ENCODE assay signal across 38 mouse cellular contexts in genomic region chr2:173672328-173672896, GRCm38 (mm10). TPM values are rescaled to one million over a fixed set of nuclear protein-coding genes. Genes with fewer than 3 reads are reported as not detected.
DNase-seq lines count a peak whose midpoint lies in the region; ATAC-seq and TF ChIP-seq lines count a peak whose summit lies in the region.
"Had no signal": no experiment of that assay in that cellular context is flagged by ENCODE, and none has a peak within 500 bp of the region (broad histone marks: within the 10 kb centered on the region; RNA-seq: fewer than 3 reads in every experiment).

No protein-coding gene starts in this region.

- H3K9me3 ChIP-seq in forebrain, embryonic 16.5 days (ENCODE audit: control insufficient read depth, low read length) = no peaks in the 10 kb centered on the region
- H3K9me3 ChIP-seq in forebrain, embryonic 10.5 days = no peaks in the 10 kb centered on the region
- H3K9me3 ChIP-seq: G1E; hindbrain, embryonic 12.5 days; limb, embryonic 10.5 days; limb, embryonic 15.5 days; liver, embryonic 13.5 days; midbrain, embryonic 12.5 days had no signal

- TF ChIP-seq POLR2A in brain, embryonic 14.5 days (IDR thresholded peaks at IDR 0.05; ENCODE audit: borderline replicate concordance, extremely low read depth, insufficient read depth, insufficient read length, poor library complexity, severe bottlenecking) = no peak

- H3K4me1 ChIP-seq in forebrain, embryonic 16.5 days (replicated peaks; ENCODE audit: control insufficient read depth, insufficient read depth, low read length) = peaks cover 14% of the 10 kb centered on the region
- H3K4me1 ChIP-seq in forebrain, embryonic 10.5 days = peaks cover 6% of the 10 kb centered on the region; the same call in 1 of the 2 replicates
- H3K4me1 ChIP-seq: limb, embryonic 10.5 days had no signal

- no peak overlapping the region for H3K4me3 ChIP-seq in forebrain, embryonic 16.5 days (replicated peaks; ENCODE audit: low read length)
- no peak overlapping the region for H3K4me3 ChIP-seq in forebrain, embryonic 10.5 days
- H3K4me3 ChIP-seq: hindbrain, embryonic 12.5 days; limb, embryonic 10.5 days; limb, embryonic 15.5 days; liver, embryonic 13.5 days; midbrain, embryonic 12.5 days had no signal

- ATAC-seq in forebrain, embryonic 16.5 days = peak; percentile 58; the same call in 1 of the 2 replicates
- ATAC-seq in megakaryocyte progenitor cell, adult 5-6 weeks (replicated peaks; ENCODE audit: poor library complexity) = peak; percentile 37
- ATAC-seq: hindbrain, postnatal 0 days had no signal

- no peak for DNase-seq in forebrain, embryonic 10.5 days (ENCODE audit: extremely low spot score, low spot score)
- peak; percentile 27 for DNase-seq in CD4-positive, CD25-positive, alpha-beta regulatory T cell, adult 2 months (ENCODE audit: low read depth, low spot score)
- DNase-seq in brain, embryonic 14.5 days (ENCODE audit: low read depth) = peak; percentile 50
- DNase-seq in retina, postnatal 1 day = no peak
- DNase-seq in ovary, postnatal 36 days (ENCODE audit: low spot score) = no peak
- DNase-seq in natural killer cell, adult 2 months (ENCODE audit: low spot score in 2 of 2) = no peak
- DNase-seq: adrenal gland, postnatal 25 days; cerebellum, adult 18-20 months; cerebellum, postnatal 14 days; gastrocnemius, postnatal 25 days; heart, adult 18-20 months; heart, postnatal 36 days; kidney, adult 11 months; kidney, postnatal 14 days; layer of hippocampus, adult 9-11 months; liver, embryonic 13.5 days; lung, adult 18-20 months; lung, postnatal 10 days; right cerebral cortex, postnatal 4 days; thymus, adult 18-20 months; thymus, postnatal 25 days had no signal

- no peaks in the 10 kb centered on the region for H3K27me3 ChIP-seq in forebrain, embryonic 16.5 days (replicated peaks; ENCODE audit: control insufficient read depth, insufficient read depth, low read length)
- H3K27me3 ChIP-seq in forebrain, embryonic 10.5 days (ENCODE audit: poor library complexity, severe bottlenecking) = no peaks in the 10 kb centered on the region
- H3K27me3 ChIP-seq: hindbrain, embryonic 12.5 days; limb, embryonic 15.5 days; liver, embryonic 13.5 days; midbrain, embryonic 12.5 days had no signal

- H3K4me2 ChIP-seq in forebrain, embryonic 16.5 days (ENCODE audit: low read length) = no peak overlapping the region
- H3K4me2 ChIP-seq: heart, embryonic 11.5 days; hindbrain, embryonic 12.5 days; limb, embryonic 15.5 days; liver, embryonic 13.5 days; midbrain, embryonic 12.5 days had no signal

- no peak for TF ChIP-seq CTCF in brain, embryonic 14.5 days (IDR thresholded peaks at IDR 0.05; ENCODE audit: borderline replicate concordance, extremely low read depth, insufficient read depth, insufficient read length)

- no peak overlapping the region for H3K9ac ChIP-seq in forebrain, embryonic 16.5 days (replicated peaks; ENCODE audit: low read depth, low read length)
- H3K9ac ChIP-seq: hindbrain, embryonic 12.5 days; limb, embryonic 15.5 days; liver, embryonic 13.5 days; midbrain, embryonic 12.5 days had no signal

- WGBS in forebrain, embryonic 16.5 days = 39% methylated on average over 2 of the region's 2 CpGs
- WGBS in forebrain, embryonic 10.5 days = 81% methylated on average over 2 of the region's 2 CpGs

- no peaks in the 10 kb centered on the region for H3K36me3 ChIP-seq in forebrain, embryonic 16.5 days (ENCODE audit: control insufficient read depth, insufficient read depth)
- H3K36me3 ChIP-seq in forebrain, embryonic 10.5 days (replicated peaks) = peaks cover 49% of the 10 kb centered on the region
- H3K36me3 ChIP-seq: hindbrain, embryonic 12.5 days had no signal

- no peak overlapping the region for H3K27ac ChIP-seq in forebrain, embryonic 16.5 days (ENCODE audit: low read length)
- no peak overlapping the region for H3K27ac ChIP-seq in forebrain, embryonic 10.5 days
- H3K27ac ChIP-seq: hindbrain, embryonic 12.5 days; hindbrain, postnatal 0 days; limb, embryonic 10.5 days; limb, embryonic 15.5 days; midbrain, embryonic 12.5 days; stomach, postnatal 0 days had no signal

RNA-seq across cellular contexts. Expression of gene Rab22a, which starts 12.9 kb away (rescaled TPM):
- polyA plus RNA-seq in forebrain, embryonic 16.5 days (2015; fragmentation: Nextera tagmentation; extraction: Ambion mirVana) = 35.0 and 37.5 TPM in 2 replicates
- 23.0 and 25.2 TPM in 2 replicates for polyA plus RNA-seq in forebrain, embryonic 10.5 days (2016; fragmentation: Nextera tagmentation; extraction: Ambion mirVana)
- polyA plus RNA-seq in brain, embryonic 14.5 days (2012; rRNA removed) = 13.8 and 17.0 TPM in 2 replicates
- 9.9 and 10.2 TPM in 2 replicates for total RNA-seq in megakaryocyte progenitor cell, adult 5-6 weeks (2015)
- 6.8 and 7.3 TPM in 2 replicates for total RNA-seq in megakaryocyte progenitor cell, adult 5-6 weeks (2017)

RNA-seq across cellular contexts. Expression of gene 1700010B08Rik, which starts 46.8 kb away (rescaled TPM):
- not detected in 2 replicates for polyA plus RNA-seq in forebrain, embryonic 16.5 days (2015; fragmentation: Nextera tagmentation; extraction: Ambion mirVana)
- not detected in 2 replicates for polyA plus RNA-seq in forebrain, embryonic 10.5 days (2016; fragmentation: Nextera tagmentation; extraction: Ambion mirVana)
- not detected in 2 replicates for polyA plus RNA-seq in brain, embryonic 14.5 days (2012; rRNA removed)
- total RNA-seq in megakaryocyte progenitor cell, adult 5-6 weeks (2015) = not detected in 2 replicates
- total RNA-seq in megakaryocyte progenitor cell, adult 5-6 weeks (2017) = not detected in 2 replicates
- total RNA-seq: adrenal gland, adult 18-20 months; adrenal gland, postnatal 25 days; G1E; gastrocnemius, postnatal 25 days; heart, adult 18-20 months; heart, postnatal 36 days; hindbrain, postnatal 0 days; left cerebral cortex, postnatal 10 days had no signal
- polyA plus RNA-seq: embryonic facial prominence, embryonic 11.5 days; G1E; heart, embryonic 11.5 days; heart, embryonic 16.5 days; hindbrain, embryonic 12.5 days; hindbrain, postnatal 0 days; kidney, embryonic 14.5 days; limb, embryonic 10.5 days; limb, embryonic 15.5 days; liver, embryonic 13.5 days; midbrain, embryonic 12.5 days; neural tube, embryonic 14.5 days; spleen, adult 2 months; stomach, postnatal 0 days had no signal

Comparison
In these comparisons a context has a peak if more than half of its experiments do, and no peak if none do; other contexts are left out.
1. DNase-seq: peak in CD4-positive, CD25-positive, alpha-beta regulatory T cell, adult 2 months (single experiment) and brain, embryonic 14.5 days (single experiment); none in forebrain, embryonic 10.5 days (single experiment), retina, postnatal 1 day (single experiment), ovary, postnatal 36 days (single experiment) and natural killer cell, adult 2 months (0 of 2).